Mouse (Mus musculus): ENCODE measurements around the gene Gm45233.

DNA sequence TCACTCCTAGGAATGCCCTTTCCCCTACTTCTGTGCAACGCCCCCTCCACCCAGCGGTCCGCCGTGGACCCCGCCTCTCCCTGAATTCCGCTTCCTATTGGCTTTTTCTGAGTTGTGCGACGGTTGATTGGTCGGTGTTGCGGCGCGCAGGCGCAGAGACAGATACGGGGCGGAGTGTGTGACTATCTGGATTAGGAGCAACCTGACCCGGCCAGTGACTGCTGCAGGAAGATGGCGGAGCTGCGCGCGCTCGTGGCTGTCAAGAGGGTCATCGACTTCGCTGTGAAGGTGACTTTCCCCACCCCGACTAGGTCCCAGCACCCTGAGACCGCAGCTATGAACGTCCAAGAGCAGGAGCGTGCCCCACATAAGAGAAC is at the start of gene Gm45233, which contains the start of gene Etfb:
- TF ChIP-seq EP300 (IDR thresholded peaks at IDR 0.05; ENCODE audit: low read depth) (peak; percentile 40; the same call in 1 of the 2 replicates), CTCF (IDR thresholded peaks at IDR 0.05; ENCODE audit: low read depth) (no peak)

Data from liver, postnatal 0 days (tissue).